Mouse (Mus musculus) E14TG2a.4 (cell line): ENCODE data around the gene Ddx49.

Experiments
- H3K27me3 ChIP-seq: 2 replicates; pipeline ENCODE4 v1.6.1; 2014; ENCODE audit warnings: low read length, control low read depth; ENCODE audit not compliant: insufficient read depth
- H3K36me3 ChIP-seq: 2 replicates; pipeline ENCODE4 v1.6.1; 2014; ENCODE audit warnings: low read length, control low read depth; ENCODE audit not compliant: insufficient read depth
- H3K4me1 ChIP-seq: replicated peaks from 2 replicates; pipeline ENCODE4 v1.6.1; 2014; ENCODE audit warnings: low read depth, low read length, control low read depth
- H3K4me3 ChIP-seq: replicated peaks from 2 replicates; pipeline ENCODE4 v1.5.1; 2014; ENCODE audit warnings: mild to moderate bottlenecking, low read length
- H3K9me3 ChIP-seq: 2 replicates; pipeline ENCODE4 v1.6.1; 2014; ENCODE audit warnings: low read length, control low read depth
- CTCF ChIP-seq: conservative IDR thresholded peaks from 2 replicates; pipeline ENCODE4 v1.5.1; 2014; ENCODE audit warnings: low read length
- NANOG ChIP-seq: IDR thresholded peaks from 2 replicates; pipeline ENCODE4 v1.6.1; 2014; ENCODE audit warnings: borderline replicate concordance, low read length, mixed read lengths
- POU5F1 ChIP-seq: IDR thresholded peaks from 2 replicates; pipeline ENCODE4 v1.6.1; 2014; ENCODE audit warnings: low read length, borderline replicate concordance

Ddx49 gene

DNA sequence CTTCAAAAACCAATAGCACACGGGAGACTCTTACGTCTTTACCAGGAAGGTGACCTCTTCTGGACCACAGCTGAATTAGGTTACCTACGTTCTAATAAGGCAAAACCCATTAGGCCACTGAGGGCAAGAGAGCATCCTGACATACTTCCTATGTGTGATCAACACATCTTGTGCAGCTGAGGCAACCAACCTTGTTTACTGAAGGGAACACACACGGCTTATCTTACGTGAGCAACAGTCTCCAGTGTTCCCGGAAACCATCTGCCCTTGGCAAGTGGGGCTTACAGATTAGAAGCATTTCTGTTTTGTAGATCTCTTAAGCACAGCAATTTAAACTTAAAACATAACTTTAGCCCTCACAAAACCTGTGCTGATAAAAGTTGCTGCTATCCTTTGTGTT is 25.2 kb upstream of the Ddx49 start:
- peaks cover 9% of the 10 kb centered on the region for H3K27me3 ChIP-seq

DNA sequence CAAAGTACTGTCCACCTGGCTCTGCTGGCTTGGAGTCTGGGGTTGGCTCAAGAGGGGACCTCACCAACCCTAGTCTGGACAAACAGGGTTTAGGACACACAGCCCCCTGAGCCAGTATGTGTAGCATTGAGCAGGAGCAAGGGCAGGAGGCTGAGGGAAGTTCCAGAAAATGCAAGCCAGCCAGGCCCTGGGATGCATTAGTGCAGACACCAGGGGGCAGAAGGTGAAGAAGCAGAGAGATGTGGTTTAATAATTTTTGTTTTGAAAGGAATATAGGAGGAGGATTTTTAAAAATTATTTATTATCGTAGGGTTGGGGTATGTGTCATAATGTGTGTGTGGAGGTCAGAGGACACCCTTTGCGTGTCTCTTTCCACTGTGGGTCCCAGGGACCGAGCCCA is 21.4 kb upstream of the Ddx49 start:
- H3K36me3 ChIP-seq, result peaks cover 15% of the 10 kb centered on the region; the same call in 1 of the 2 replicates
- TF ChIP-seq NANOG (no peak), CTCF (no peak), POU5F1 (no peak)
- H3K4me3 ChIP-seq, result no peak overlapping the region
- H3K4me1 ChIP-seq, result peaks cover under 1% of the 10 kb centered on the region; the same call in 1 of the 2 replicates
- H3K9me3 ChIP-seq, result no peaks in the 10 kb centered on the region
- H3K27me3 ChIP-seq, result peaks cover 3% of the 10 kb centered on the region; the same call in 1 of the 2 replicates

More for the DNA sequence above, 25.2 kb upstream of the Ddx49 start:
- no peaks in the 10 kb centered on the region for H3K9me3 ChIP-seq
- H3K36me3 ChIP-seq, result peaks cover 24% of the 10 kb centered on the region
- peaks cover 34% of the 10 kb centered on the region for H3K4me1 ChIP-seq
- TF ChIP-seq NANOG (no peak), CTCF (no peak), POU5F1 (no peak)
- no peak overlapping the region for H3K4me3 ChIP-seq

DNA sequence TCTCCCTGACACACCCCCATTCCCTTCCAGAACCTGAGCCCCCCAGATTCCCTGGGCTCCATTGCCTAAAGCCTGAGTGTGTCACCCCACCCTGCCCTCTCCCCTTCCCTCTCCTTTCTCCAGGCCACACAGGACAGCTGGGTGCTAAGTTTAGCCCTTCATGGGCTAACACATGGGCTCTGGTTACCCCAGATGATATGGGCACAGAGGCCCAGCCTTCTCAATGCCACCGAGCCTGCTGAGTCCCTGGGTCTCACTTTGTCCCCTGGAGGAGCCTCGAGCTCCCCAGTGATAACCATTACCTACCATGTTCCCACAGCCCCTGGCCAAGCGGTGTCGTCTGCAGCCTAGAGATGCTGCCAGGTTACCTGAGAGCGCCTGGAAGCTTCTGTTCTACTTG is 15.6 kb upstream of the Ddx49 start:
- no peak for TF ChIP-seq POU5F1
- no peak for TF ChIP-seq NANOG
- no peak for TF ChIP-seq CTCF
- Histone ChIP-seq H3K9me3 (no peaks in the 10 kb centered on the region), H3K4me1 (peaks cover 27% of the 10 kb centered on the region), H3K4me3 (no peak overlapping the region), H3K36me3 (peaks cover 17% of the 10 kb centered on the region), H3K27me3 (peaks cover 29% of the 10 kb centered on the region)

DNA sequence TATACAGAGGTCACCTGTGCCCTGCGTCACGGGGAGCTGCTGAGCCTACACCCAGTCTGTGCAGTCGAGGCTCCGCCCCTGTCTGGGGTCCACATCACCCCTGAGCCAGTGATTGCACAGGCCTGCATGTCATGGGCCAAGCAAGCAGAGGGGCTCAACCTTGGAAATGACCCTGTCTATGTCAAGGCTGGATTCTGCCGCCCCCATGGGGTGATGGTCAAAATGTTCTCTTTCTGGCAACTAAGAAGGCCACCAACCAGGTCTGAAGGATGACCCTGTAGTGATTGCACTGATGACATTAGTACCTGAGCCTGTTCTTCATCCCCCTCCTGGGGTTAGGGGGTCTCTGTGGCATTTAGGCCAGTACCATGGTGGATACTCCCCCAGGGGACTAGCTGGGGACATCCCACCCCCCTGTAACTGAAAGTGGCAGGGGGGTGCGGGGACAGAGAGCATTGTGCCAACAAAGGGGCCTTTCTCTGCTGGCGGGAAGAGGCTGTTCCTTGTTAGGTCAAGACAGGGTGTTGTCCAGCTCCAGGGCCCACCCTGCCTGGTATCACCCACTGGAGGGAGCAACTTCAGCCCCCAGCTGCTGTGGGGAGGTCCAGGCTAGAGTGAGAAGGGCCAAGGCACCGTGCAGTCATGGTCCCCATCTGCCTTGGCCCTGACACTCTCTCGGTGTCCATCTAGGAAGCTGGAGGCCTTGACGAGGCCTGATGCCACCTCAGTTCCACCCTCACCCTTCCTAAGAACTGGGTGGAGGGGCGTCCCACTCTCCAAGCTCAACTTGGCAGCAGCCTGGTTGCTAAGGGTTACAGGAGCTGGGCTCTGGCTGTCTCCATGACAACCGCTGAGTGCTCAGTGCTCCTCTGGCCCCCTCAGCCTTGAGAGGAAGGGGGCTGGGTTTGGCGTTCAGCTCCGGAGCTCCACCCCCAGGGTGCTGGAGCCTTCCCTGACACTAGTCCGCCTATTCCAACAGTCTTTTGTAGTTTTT is 14.5 kb upstream of the Ddx49 start:
- Histone ChIP-seq H3K4me1 (peaks cover 27% of the 10 kb centered on the region), H3K9me3 (no peaks in the 10 kb centered on the region), H3K36me3 (peaks cover 22% of the 10 kb centered on the region), H3K4me3 (peak overlapping the region; percentile 81), H3K27me3 (peaks cover 29% of the 10 kb centered on the region)
- TF ChIP-seq NANOG (no peak), POU5F1 (no peak), CTCF (no peak)

DNA sequence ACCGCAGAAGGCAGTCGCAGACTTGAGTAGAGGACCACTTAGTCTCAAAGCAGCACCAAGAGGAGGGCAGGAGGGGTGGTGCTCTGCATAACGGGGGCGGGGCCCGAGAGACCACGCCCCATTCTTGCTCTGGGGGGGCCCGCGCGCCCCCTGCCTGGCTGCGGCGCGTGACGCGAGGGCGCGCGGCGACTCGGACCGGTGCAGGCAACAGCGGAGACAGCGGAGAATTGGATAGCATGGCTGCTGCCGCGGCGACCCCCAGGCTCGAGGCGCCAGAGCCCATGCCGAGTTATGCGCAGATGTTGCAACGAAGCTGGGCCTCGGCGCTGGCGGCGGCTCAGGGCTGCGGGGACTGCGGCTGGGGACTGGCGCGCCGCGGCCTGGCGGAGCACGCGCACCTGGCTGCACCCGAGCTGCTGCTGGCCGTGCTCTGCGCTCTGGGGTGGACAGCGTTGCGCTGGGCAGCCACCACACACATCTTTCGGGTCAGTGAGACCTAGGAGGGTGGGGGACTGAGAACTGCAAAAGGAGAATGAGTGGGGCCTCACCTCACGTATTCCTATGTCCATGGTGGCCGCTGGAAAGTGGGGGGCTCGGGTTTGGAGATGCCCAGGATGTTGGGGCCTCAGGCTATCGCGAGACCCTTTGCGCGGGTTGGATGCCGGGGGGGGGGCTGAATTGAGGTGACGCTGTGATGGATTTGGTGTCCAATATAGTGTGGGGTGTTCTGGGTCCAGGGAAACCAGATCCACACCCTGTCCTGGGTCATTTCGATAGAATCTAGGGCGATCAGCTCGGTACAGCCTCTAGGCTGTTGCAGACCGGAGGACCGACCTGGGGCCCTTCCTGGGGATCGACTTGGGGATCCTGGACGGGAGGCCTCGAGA is 13.6 kb upstream of the Ddx49 start, which contains the start of gene Cers1:
TSS of gene Cers1 (plus strand) at position 152 of the 887 bp plus-strand sequence.
- H3K4me3 ChIP-seq, result peak within 1 kb of the TSS; percentile 81
- H3K4me1 ChIP-seq, result peaks cover 34% of the 10 kb centered on the region
- TF ChIP-seq NANOG (no peak), CTCF (no peak), POU5F1 (no peak)
- peaks cover 32% of the 10 kb centered on the region for H3K36me3 ChIP-seq
- no peaks in the 10 kb centered on the region for H3K9me3 ChIP-seq
- peaks cover 29% of the 10 kb centered on the region for H3K27me3 ChIP-seq

DNA sequence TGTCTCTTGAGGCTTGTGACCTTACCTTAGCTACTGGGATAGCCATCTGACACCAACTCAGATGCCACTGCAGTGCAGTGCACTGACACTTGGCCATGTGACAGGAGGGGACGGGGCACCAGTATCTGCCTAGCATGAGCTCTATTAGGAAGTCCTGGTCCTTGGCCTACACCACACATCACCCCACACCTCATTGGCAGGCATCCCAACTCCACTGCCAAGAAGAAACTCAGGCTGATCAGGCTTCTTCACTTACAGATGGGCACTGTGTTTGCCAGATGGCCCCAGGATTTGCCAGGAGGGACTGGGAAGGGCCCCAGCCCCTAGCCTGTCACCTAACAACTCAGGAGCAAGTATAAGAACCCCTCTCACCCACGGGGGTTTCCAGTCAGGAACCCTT is 11.1 kb upstream of the Ddx49 start:
- Histone ChIP-seq H3K36me3 (peaks cover 51% of the 10 kb centered on the region), H3K4me3 (no peak overlapping the region), H3K4me1 (peaks cover 34% of the 10 kb centered on the region), H3K9me3 (no peaks in the 10 kb centered on the region), H3K27me3 (peaks cover 26% of the 10 kb centered on the region)
- TF ChIP-seq CTCF (no peak), NANOG (no peak), POU5F1 (no peak)

DNA sequence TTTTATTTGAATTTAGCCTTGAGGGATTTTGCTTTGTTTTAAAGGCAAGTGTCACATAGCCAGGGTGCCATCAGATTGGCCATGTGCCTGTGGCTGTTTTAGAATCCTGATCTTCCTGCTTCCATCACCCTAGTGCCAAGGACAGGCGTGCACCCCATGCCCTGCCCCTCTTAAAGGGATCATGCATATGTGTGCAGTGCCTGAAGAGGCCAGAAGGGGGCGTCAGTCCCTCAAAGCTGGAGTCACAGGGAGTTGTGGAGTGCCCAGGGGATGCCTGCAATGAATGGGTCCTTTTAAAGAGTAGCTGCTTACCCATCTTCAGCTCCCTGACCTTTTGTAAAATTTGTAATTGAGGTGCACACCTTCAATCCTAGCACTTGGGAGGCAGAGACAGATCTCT is 7.0 kb upstream of the Ddx49 start:
- H3K4me3 ChIP-seq, result no peak overlapping the region
- TF ChIP-seq CTCF (peak; percentile 84), POU5F1 (no peak), NANOG (no peak)
- H3K36me3 ChIP-seq, result peaks cover 92% of the 10 kb centered on the region
- H3K4me1 ChIP-seq, result peaks cover 13% of the 10 kb centered on the region
- H3K27me3 ChIP-seq, result no peaks in the 10 kb centered on the region
- no peaks in the 10 kb centered on the region for H3K9me3 ChIP-seq

DNA sequence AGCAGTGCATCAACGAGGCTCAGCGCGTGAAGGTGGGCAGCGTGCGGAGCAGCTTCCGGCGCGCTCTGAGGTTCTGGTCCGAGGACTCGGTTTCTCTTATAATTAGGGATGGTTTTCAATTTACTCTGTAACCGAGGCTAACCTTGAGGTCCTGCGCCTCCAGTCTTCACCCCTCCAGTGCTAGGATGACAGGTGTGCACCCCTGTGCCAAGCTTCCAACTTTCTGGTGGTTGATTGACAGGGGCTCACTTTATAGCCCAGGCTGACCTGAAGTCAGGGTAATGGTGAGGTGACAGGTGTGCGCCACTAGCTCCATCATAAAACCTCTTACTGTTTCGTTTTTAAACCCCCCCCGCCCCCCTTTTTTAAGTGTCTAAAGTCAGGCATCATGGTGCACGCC is 612 bp upstream of the Ddx49 start:
- H3K4me3 ChIP-seq, result peak overlapping the region; percentile 99
- H3K9me3 ChIP-seq, result no peaks in the 10 kb centered on the region
- peaks cover 37% of the 10 kb centered on the region for H3K4me1 ChIP-seq
- no peaks in the 10 kb centered on the region for H3K27me3 ChIP-seq
- H3K36me3 ChIP-seq, result peaks cover 73% of the 10 kb centered on the region
- TF ChIP-seq POU5F1 (no peak), NANOG (no peak), CTCF (no peak)
